Mouse (Mus musculus) mouse embryonic stem cell (cell line): Measurements from ENCODE around the gene March6.

Experiments
- in situ Hi-C, 2 experiments: fragments of 300-500 bp; cut with MboI; formaldehyde crosslinking; loops; 1 replicate in 1 of 2; 3 replicates in 1 of 2; pipeline ENCODE4 v1.14.3; 2019 to 2020; ENCODE audit warnings: low sequenced_read_pairs in 2 of 2, low pct_unique_long_range_greater_than_20kb in 1 of 2, mixed read lengths in 1 of 2; ENCODE audit not compliant: unreplicated experiment in 1 of 2

March6 gene

DNA sequence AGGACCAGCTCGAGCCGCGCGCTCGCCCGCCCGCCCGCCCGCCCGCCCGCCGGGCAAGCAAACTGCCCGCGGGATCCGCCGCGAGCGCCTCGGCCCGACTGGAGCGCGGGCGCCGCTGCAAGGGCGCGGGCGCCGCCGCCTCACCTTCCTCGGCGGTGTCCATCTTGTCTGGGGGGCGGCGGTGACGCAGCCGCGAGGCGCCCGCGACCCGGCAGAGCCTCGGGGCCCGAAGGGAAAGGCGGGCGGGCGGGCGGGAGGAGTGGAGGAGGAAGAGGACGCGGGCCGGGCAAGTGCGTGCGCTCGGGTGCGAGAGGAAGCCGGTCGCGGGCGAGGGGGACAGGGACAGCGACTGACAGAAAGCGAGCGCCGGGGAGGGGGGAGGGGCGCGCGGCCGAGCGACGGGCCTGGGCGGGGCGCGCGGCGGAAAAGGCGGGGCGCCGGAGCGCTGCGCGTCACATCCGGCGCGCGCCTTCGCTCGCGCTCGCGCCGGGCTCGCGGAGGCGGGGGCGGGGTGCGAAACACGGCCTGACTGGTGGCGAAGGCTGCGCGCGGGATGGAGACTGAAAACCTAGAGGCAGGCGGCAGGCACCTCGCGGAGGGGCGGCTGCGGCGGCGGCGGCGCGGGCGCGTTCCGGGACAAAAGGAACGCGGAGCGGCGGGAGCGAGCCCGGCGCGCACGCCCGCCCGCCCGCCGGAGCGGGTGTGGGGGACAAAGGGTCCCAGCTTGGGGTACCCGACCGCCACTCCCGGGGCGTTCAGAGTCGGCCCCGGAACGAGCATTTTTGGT lies at the start of gene March6:
Gene March6, minus strand, starts transcription at position 395 of the 787 bp plus-strand sequence.
- in situ Hi-C loops, result no loop called here

DNA sequence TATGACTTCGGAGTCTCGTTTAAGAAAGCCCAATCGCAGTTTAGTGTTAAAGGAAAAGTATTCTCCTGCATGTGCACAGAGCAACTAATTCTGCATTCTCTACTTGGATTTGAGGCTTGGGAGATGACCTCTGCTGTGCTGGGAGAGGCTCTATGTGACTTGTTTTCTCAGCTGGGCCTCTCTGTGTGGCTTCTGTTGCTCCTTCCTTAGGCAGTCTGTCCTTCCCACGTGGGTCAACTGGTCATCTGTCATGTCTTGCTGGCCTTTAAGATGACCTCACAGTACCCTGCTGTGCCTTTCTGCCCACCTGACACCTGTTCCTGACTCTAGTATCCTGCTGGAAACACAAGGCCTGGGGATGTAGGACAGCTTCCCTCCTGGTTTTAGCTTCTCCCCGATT lies 45.2 kb upstream of the March6 start:
- in situ Hi-C loops, result loop anchor here in 1 of 2 experiments (25.0 kb wide), 1 partner anchor 89 kb away; no protein-coding TSS in a partner anchor

DNA sequence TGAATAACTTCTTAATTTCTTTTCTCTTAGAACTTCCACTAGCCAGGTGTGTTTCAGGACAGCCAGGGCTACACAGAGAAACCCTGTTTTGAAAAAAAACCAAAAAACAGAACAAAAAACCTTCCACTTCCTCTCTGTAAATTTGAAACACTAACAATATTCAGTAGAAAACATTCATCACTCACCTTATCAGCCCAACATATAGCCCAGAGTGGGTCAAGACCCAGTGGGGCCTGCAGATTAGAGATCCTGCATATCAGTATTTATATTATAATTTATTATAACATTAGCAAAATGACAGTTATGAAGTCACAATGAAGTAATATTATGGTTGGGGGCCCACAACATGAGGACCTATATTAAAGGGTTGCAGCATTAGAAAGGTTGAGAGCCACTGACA lies 42.8 kb upstream of the March6 start:
- in situ Hi-C loops, result no loop called here

- in situ Hi-C loops, result no loop called here
Measured at GRCm38 (mm10) chr15:31573287-31573686, 42.4 kb upstream of the March6 start.

GRCm38 (mm10) chr15:31571906-31572722 lies 41.3 kb upstream of the March6 start:
- in situ Hi-C loops, result no loop called here

- in situ Hi-C loops, result no loop called here
Measured at GRCm38 (mm10) chr15:31570959-31571358, 40.1 kb upstream of the March6 start.

DNA sequence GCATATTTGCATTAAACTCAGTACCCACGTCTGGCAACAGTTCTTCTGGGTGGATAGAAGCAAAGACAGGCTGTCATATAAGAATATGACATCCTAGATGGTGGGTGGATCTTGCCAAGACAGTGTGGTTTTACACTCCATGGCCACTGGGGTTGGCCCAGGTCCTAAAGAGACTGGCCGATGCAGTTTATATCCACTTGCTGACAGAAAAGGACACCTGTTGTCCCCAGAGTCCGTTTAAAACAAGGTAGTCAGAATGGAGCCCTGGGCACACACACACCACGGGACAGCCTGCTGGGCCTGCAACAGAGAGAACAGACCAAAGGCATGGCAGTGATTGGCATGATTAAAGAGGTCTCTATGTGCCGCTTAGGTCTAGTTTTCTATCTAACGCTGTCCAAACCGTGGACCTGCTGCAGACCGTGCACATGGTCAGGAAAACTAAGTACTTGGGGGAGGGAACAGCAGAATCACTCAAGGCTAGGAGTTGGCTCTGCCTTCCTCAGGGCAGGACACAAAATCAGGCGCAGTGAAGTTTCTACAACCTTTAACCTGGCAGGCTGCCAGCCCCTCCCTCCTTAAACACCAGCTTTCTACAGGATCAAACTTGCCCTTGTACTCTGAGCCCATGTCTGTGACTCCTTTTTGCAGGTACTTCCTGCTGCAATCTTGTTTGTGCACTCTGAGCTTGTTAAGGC lies 38.6 kb upstream of the March6 start:
- in situ Hi-C loops, result no loop called here

DNA sequence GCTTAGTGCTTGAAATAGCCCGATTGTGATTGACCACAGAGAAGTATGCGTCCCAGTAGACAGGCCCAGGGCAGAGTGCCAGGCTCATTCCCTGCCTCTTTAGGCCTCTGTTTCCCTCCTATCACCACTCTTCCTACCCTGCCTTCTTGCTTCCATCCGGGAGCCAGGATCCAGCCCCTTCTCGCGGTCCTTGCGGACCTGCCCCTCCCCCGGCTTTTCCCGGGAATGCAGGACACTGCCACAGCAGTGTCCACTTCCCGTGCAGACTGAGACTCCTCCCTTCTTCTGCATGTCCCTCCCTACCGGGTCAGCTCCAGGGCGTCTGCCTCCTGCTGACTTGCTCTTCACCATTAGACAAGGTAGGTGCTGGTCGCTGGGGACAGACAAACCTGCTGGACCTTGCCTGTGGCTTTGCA lies 37.7 kb upstream of the March6 start:
- in situ Hi-C loops, result no loop called here

GRCm38 (mm10) chr15:31567431-31567830 lies 36.6 kb upstream of the March6 start:
- in situ Hi-C loops, result no loop called here

DNA sequence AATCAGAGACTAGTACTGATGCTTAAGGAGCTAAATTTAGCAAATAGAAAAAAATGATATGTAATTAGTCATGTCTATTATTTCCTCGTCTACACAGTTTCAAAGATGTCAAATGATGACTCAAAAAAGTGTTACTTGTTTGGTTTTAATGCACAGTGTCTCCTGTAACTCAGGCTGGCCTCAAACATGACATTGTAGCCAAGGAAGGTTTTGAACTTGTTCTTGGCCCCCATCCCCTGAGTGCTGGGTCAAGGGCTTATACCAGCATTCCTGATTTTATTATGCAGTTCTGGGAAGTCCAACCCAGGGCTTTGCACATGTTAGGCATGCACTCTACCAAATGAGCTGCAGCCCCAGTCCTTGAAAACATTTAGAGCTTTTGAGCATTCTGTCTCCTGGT lies 34.9 kb upstream of the March6 start:
- in situ Hi-C loops, result no loop called here

- in situ Hi-C loops, result no loop called here
Measured at GRCm38 (mm10) chr15:31565184-31565583, 34.3 kb upstream of the March6 start, which contains the start of gene Cmbl. Gene Cmbl, plus strand, starts transcription at chr15:31565389.

- in situ Hi-C loops, result no loop called here
Measured at GRCm38 (mm10) chr15:31563577-31564546, 33.0 kb upstream of the March6 start.

- in situ Hi-C loops, result no loop called here
Measured at GRCm38 (mm10) chr15:31562847-31563246, 32.0 kb upstream of the March6 start.

GRCm38 (mm10) chr15:31561976-31562375 lies 31.1 kb upstream of the March6 start:
- in situ Hi-C loops, result no loop called here

- in situ Hi-C loops, result no loop called here
Measured at GRCm38 (mm10) chr15:31561390-31561789, 30.5 kb upstream of the March6 start.

- in situ Hi-C loops, result no loop called here
Measured at GRCm38 (mm10) chr15:31554855-31555254, 24.0 kb upstream of the March6 start.

- in situ Hi-C loops, result no loop called here
Measured at GRCm38 (mm10) chr15:31550381-31550780, 19.5 kb upstream of the March6 start.

DNA sequence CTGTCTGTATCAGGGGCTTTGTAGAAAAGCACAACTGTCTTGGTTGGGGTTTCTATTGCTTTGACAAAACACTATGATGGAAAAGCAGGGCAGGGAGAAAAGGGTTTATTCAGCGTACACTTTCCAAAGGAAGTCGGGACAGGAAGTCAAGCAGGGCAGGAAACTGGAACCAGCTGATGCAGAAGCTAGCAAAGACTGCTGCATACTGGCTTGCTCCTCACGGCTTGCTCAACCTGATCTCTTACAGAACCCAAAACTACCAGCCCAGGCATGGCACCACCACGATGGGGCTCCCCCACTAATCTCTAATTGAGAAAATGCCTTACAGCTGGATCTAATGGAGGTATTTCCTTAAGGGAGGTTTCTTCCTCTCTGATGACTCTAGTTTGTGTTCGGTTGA lies 16.6 kb upstream of the March6 start:
- in situ Hi-C loops, result no loop called here
